Mouse (Mus musculus) retina, adult 2 months (tissue): Measurements from ENCODE around the gene Rabl6.
A peak's percentile ranks its signal among the peaks of the same experiment; 100 is the strongest.

Source experiments
- DNase-seq: peaks from one replicate; pipeline ENCODE4 v3.0.0-alpha.2; 2012; ENCODE audit warnings: low read depth, low spot score

The Rabl6 gene

DNA sequence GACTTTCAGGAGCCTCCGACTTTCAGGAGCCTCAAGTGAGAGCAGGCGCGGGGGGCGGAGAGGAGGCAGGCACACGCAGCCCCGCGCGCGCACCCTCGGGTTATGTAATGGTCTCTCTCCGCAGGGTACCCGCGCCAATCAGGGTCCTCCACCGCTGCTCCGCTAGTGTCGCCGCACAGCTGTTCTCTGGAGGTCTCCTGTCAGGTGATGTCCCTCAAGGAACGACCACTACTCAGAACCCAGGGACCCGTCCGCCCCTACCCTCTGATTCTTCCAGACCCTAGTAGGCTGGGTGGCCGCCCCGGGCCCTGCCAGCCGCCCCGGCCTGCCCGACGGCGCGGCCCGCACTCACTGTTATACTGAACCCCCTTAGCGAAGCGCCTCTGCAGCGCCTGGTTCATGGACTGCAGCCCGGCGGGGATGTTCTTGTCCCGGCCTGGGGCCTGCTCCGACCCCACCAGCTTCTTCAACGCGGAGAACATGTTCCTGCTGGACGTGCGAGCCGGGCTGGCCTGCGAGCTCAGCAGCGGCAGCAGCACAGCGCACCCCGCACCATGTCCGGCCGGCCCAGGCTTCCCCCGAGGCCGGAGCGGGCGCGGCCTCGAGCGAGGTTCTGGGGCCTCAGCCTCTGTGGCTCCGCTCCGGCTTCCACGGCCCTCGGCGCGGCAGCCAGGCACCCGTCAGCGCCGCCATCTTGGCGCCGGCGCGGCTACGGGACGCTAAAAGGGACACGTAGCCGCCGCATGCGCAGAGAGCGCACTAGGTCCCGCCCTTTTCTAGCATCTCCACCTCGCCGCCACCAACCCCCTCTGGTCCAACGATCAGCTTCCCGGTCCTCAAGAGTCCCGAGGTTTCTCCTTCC is at the start of gene Rabl6:
TSS of gene Rabl6 (minus strand) at position 761 of the 862 bp plus-strand sequence.
- peak; percentile 71 for DNase-seq

DNA sequence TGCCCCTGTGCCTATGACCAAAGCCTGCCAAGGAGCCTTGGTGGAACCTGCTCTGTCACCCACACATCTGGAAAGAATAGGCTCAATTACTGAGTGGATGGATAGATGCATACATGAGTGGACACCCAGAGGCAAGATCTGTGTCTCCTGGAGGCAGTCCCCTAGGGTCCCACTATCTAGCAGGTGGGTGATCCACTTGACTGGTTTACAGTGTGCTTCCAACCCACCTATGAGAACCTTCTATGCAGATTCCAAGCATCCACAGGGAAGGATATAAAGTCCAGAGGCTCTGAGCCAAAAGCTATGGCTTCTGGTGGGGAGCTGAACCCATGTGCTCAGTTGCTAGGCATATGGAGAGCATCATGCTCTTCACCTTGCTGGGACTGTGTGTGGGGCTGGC is 49.3 kb upstream of the Rabl6 start, which contains the start of gene Lcn5:
TSS of gene Lcn5 (plus strand) at position 301 of the 400 bp plus-strand sequence.
- DNase-seq, result no peak

DNA sequence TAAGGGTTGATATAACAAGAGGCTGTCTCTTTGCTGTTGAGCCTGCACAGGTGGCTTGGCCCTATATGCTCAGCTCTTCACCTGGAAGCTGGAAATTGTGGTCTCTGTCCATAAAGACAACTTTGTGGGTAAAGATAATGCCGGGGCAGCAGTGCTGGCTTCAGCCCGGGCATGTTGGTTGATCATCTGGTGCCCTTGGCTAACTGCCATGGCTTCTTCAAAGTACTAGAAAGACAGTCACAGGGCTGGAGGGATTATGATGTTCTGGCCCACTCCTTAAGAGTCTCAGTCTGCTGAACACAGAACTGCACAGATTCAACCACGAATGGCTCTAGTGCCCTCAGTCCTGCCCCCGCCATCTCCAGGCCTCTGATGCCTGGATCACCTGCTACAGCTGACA is 48.9 kb upstream of the Rabl6 start:
- DNase-seq, result no peak

DNA sequence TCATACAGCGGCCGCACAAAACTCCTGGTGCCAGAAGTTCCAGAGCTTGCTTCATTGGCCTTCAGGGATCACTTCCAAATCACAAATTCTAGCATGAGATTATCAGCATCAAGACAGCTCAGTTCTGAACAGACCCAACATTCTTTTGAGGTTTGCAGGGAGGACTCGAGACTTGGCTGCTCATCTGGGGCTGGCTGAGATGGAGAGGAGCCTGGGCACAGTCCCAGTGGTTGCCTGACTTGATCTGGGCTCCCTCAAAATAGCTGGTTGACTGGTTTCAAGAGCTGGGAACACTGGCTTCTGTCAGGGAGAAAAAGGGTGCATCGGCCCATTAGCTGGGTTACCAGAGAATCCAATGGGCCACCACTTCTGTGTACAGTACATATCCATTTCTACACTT is 48.4 kb upstream of the Rabl6 start:
- DNase-seq, result no peak

DNA sequence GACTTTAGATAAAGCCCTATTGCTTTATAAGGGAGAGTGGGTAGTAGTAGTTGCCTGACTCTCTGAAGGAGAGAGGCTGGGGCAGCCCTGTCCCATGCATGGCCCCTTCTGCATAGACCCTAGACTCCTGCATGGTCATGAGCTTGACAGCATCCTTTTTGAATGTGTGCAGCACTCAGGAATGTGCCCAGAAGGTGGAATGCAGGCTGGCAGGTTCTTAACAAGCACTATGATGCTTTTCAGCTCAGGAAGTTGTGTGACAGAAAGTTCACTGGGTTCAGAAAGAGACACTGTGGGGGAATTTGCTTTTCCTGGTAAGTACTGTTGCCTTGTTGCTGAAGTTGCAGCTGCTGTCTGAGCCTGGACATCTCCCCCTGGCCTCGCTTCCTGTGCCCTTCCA is 46.2 kb upstream of the Rabl6 start:
- no peak for DNase-seq

DNA sequence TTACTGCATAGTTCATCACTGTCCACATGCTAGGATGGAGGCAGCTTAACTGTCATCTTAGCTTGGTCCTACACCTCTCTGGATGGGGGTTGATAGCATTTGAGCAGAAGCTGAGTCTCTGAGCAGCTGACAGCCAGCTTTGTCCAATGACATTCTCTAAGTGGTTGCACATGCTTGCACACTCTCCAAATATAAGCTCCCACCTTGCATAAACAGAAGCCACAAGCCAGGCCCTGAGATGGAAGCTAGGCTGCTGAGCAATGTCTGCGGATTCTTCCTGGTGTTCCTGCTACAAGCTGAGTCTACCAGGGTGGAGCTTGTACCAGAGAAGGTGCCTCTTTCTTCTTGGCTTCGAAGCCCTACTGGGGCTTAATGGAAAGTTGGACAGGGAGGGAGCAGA is 44.6 kb upstream of the Rabl6 start, which contains the start of gene Lcn8:
TSS of gene Lcn8 (plus strand) at position 219 of the 400 bp plus-strand sequence.
- DNase-seq, result no peak

DNA sequence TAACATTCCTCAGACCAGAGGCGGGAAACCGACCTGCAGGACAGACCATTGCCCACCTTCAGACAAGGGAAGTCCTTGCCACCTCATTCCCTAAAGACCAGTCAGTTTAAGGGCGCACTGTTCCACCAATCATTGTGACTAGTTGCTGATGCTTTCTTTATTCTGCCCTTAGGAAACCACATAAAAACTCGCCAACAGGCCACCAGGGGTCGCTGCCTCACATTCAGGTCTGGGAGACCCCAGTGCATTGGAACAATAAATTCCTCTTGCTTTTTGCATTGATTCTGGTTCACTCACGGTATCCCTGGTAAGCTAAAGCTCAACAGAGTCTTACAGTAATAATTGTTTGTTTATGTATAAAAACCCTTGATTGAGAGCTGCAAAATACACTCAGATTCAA is 31.6 kb upstream of the Rabl6 start:
- DNase-seq, result no peak

DNA sequence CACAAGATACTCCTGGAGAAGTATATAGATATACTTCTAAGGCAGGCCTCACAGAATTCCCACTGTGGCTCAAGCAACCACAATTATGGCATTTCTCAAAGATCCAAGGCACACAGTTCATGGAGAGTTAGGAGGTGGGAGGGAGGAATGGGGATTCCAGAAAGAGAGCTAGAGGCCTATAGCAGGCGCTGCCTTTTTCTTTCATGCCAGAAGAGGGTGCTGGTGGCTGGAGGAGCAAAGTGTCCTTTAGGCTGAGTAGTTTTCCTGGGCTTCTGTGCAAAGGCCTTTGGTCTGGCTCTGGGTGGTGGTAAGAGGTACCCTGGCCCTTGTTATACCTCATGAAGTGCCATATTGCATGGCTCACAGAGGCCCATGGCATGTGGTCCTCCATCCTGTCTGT is 25.7 kb upstream of the Rabl6 start:
- DNase-seq, result no peak

DNA sequence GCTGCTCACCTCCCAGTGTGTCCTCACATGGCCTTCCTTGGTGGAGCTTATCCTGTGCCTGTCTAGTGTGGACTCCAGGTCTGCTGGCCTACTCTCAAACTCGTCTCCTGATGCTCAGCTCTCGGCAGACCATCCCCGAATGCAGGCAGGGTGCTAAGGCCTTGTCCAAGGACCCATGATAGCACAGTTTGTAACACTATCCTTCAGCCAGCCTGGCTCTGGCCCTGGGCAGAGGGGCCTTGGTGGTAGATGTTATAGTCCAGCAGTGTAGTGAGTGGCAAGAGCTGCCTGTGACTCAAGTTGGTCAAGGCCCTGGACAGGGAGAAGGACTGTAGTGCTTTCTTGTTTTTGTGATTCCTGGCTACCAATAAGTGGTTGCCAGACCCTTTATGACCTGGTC is 25.3 kb upstream of the Rabl6 start:
- DNase-seq, result no peak

DNA sequence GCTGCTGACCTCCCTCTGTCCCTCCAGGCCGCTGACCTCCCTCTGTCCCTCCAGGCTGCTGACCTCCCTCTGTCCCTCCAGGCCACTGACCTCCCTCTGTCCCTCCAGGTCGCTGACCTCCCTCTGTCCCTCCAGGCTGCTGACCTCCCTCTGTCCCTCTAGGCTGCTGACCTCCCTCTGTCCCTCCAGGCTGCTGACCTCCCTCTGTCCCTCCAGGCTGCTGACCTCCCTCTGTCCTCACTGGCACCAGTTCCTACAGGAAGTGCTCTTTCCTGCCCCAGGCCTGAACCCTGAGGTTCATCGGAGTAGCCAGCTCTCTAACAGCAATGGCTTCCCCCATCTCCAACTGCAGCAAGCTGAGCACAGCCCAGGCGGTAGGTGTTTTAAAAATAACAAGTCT is 20.4 kb upstream of the Rabl6 start:
- DNase-seq, result no peak

DNA sequence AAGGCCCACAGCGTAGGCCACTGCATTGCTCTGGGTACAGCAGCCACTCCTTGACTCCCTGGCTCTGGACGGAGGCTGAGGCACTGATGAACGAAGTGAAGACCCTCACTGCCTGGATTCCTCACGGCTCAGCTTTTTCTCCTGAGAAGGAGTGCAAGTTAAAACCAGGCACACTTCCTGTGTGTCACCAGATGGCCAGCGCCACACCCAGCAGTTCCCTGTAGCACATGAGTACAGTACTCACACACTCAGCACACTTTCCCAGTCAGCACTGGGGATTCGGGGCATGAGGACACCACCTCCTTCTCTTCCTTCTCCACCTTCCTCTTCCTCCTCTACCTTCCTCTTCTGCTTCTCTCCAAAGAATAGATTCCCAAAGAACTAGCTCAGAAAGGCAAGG is 19.5 kb upstream of the Rabl6 start, which contains the start of gene Fcna:
TSS of gene Fcna (minus strand) at position 220 of the 400 bp plus-strand sequence.
- DNase-seq, result no peak

DNA sequence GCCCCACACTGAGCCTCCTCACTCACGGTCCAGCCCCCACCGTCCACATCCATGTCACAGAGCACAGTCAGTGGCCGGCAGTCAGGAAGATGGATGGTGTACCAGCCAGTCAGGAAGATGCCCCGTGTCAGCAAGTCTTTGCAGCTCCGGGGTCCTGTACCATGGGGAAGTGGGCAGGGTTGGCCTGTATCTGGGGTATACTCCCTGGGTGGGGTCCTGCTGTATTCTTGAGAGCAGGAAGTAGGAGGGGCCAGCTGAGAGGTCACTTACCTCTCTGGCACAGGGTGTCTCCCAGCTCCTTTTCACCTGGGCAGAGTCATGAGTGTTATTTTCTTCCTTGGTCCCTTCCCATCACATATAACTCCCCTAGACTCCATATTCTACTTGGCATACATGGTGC is 17.7 kb upstream of the Rabl6 start:
- DNase-seq, result no peak

DNA sequence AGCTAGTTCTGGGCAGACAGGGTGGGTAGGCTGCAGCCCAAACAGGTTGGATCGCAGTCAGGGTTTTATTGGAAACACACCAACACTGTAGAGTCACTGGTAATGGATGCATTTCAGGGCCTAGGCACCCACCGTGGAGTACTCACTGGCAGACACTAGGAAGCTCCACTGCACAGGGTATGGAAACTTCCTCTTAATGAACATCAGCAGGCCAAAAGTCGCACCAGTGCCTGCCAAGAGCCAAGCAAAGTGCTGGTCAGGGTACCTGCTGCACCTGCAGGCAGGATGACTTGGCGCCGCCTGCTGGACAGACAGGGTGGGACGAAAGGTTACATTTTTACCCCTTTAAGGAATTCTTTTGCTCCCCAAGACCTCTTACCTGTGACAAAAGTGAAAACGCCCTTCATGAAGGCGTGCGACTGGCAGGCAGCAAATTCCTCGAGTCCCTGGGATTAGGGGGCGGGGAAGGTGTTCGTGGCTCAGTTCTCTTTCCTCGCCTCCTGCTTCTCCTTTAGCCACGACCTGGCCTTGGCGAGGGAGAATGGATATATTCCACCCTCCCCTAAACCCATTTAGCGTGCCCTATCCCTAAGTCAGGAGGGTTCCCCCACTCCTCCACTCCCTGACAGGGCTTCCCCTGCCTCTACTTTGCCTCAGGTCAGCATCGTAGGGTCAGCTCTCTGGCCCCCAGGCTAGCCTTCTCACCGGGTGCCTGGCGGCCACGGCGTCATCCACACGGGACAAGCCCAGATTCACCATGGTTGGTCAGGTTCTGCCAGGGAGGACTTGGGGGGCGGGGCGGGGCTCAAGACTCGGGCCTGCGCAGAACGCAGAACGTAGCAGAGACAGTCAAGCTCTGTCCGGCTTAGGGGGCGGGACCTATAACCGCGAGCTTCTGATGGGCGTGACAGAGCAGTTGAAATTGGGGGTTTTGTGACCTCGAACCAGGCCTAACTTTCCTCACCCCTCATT is 13.2 kb upstream of the Rabl6 start, which contains the start of gene Tmem141:
TSS of gene Tmem141 (minus strand) at position 777 of the 972 bp plus-strand sequence.
- DNase-seq, result peak; percentile 69

DNA sequence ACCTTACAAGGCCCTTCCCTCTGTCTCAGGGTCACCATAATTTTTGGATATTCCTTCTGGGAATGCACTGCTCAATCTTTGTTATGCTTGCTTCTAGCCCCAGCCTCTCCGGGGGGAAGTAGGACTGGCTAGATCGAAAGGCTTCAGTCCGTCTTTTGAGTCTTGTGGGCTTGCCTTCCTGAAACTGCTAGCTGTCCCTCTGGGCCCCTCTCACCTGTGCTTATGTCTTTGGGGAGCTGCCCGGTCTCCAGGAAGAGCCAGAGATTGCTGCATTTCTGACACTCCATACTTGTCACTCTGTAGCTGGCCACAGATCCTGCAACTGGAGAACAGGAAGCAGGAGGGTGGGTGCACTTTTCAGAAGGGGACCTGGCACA is 12.5 kb upstream of the Rabl6 start:
- DNase-seq, result no peak

DNA sequence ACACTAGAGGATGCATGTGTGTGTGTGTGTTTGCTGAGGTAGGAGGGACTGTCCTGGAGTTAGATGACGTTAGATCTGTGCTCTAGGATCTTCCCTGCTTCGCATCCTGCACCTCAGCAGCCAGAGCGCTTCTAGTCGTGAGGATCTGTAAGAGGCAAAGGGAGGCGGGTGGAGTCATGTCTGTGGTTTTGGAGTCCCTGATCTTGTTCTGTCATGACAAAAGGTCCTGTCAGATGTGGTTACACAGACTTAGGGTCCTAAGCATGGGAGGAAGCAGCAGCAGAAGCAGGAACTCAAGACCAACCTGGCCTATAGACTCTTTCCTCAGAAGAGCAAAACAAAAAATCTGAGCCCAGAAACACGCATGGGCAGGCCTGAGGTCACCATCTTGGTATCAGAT is 12.1 kb upstream of the Rabl6 start:
- no peak for DNase-seq

DNA sequence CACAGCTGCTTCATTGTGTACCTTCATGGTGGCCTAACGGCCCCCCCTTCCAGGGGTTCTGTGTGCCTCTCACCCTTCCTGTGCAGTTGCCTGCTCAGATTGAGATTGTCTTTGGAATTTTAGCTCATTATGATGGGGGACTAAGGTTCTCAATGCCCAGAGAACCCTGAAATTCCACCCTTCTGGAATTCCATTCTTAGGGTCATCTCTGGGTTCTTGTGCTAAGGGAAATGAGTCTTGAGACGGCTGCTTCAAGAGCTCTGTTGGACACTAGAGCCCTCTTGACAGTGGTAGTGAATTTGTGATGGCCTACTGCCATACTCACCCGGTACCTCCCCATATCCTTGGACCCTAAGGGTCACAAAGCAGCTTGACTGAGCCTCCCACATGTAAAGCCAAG is 9.3 kb upstream of the Rabl6 start, which contains the start of gene Ccdc183:
TSS of gene Ccdc183 (minus strand) at position 101 of the 400 bp plus-strand sequence.
- DNase-seq, result no peak

DNA sequence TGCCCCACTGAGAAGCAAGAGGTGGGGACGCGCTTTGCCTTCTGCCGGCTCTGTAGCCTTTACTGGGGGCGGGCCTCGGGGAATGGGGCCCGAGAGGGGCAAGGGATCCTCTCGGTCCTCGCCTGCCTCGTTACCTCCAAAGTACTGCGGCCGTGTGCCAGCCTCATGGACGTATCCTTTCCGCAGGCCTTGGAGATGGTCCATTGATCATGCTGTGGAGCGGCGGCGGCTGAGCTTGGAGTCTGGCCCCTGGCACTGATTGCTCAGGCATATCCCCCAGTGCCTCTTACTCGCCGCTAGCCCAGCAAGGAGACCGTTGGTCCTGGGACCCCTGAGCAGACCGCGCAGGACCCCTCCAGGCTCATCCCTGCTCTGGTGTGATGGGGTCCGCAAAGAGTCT is 8.1 kb upstream of the Rabl6 start:
- DNase-seq, result no peak

DNA sequence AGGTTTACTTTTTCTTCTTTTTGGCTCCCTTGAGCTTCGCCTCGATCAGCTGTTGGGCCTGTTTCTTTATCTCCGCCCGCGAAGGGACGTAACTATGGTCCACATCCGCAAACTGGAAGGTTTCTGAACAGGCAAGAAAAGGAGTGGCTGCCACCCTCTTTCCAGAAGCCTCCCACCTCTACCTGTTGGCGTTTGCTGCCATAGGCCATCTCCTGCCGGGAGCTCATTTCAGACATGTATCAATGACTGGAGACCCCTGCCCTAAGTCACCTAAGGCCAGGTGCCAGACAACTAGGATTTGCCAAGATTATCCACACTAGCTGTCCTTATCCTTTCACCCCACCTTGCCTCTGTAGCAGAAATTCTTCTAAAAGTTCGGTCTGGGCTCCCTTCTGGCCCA is 350 bp upstream of the Rabl6 start:
- DNase-seq, result no peak

DNA sequence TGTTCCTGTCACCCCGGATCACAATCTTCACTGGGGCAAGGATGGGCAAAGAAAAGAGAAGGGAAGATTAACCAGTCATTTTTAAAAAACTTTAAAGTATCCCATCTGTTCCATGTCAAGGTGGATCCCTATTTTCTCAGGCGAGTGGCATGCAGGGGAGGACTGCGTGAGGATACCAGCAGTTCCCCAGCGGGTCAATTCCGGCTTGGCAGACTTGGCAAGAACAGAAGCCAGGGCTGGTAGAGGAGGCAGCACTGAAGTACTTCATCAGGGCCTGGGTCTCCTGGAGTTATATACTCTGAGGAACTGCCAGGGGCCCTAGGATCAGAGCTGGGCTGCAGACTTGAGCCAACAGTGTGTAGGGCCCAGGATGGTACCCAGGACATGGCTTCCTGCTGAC is 5.8 kb downstream of the Rabl6 start:
- DNase-seq, result no peak

DNA sequence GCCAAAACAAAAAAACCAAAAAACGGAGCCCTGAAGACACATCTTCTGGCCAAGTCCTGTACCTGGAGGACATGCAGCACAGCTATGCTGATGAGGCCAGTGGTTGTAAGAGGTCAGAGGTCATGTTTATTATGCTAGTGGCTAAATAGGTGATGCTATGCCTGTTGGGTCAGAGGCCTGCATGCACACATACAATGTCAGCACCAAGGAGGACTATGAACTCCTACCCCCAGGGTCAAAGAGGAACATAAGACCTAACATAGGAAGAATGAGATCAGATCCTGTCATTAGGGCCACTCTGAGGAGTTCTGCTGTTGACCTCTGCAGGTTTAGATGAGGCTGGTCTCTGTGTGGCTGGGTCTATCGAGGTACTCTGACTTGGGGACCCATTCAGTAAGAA is 8.3 kb downstream of the Rabl6 start:
- no peak for DNase-seq

DNA sequence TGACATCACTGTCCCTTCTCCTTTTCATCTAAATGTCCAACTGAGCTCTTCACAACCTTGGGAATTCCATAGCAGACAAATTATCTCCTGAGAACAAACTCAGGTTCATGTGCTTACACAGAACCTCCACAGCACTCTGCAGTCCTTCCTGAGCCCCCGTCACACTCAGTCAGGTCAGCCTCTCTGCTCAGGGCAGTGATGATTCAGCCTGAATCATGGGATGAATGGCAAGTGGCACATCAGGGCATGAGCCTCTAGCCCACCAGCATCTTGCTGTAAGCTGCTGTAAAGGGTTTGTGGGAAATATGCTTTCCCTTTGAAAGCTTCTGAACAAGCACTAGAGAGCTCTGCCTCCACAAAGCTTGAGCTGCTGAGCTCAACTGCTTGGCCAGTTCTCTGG is 9.6 kb downstream of the Rabl6 start:
- DNase-seq, result no peak
